Mouse (Mus musculus): Measurements from ENCODE around the gene Akap13. TPM values are rescaled to one million over a fixed set of nuclear protein-coding genes. Genes with fewer than 3 reads are reported as not detected.

Gene Akap13
- polyA plus RNA-seq, 1 experiment from 2014 or later = 52.9 TPM

- TF ChIP-seq EP300 (IDR thresholded peaks at IDR 0.05) = no peak
- TF ChIP-seq CTCF (IDR thresholded peaks at IDR 0.05) = no peak
- H3K9ac ChIP-seq (replicated peaks; ENCODE audit: low read depth) = no peak overlapping the region
- no peaks in the 10 kb centered on the region; the same call in 1 of the 2 replicates for H3K36me3 ChIP-seq (ENCODE audit: insufficient read depth, low read length)
- WGBS = 85% methylated on average over 2 of the region's 2 CpGs
- ATAC-seq (no peak), DNase-seq (ENCODE audit: low spot score) (no peak)
- peaks cover 9% of the 10 kb centered on the region; the same call in 1 of the 2 replicates for H3K4me1 ChIP-seq (ENCODE audit: insufficient read depth, low read depth, low read length)
- H3K4me2 ChIP-seq (replicated peaks; ENCODE audit: low read depth, low read length) = no peak overlapping the region
- H3K9me3 ChIP-seq (ENCODE audit: low read length) = no peaks in the 10 kb centered on the region
- no peak overlapping the region for H3K27ac ChIP-seq (ENCODE audit: low read length)
- H3K4me3 ChIP-seq (ENCODE audit: low read depth, low read length) = no peak overlapping the region
- H3K27me3 ChIP-seq (replicated peaks; ENCODE audit: insufficient read depth, low read length) = no peaks in the 10 kb centered on the region
These were observed 142.5 kb downstream of the Akap13 start for GRCm38 (mm10) chr7:75597840-75598239.

GRCm38 (mm10) chr7:75600360-75601075, 145.2 kb downstream of the Akap13 start:
- no peak for ATAC-seq
- Histone ChIP-seq H3K4me2 (replicated peaks; ENCODE audit: low read depth, low read length) (no peak overlapping the region), H3K36me3 (ENCODE audit: insufficient read depth, low read length) (no peaks in the 10 kb centered on the region; the same call in 1 of the 2 replicates), H3K4me3 (ENCODE audit: low read depth, low read length) (no peak overlapping the region), H3K4me1 (ENCODE audit: insufficient read depth, low read depth, low read length) (peaks cover 4% of the 10 kb centered on the region; the same call in 1 of the 2 replicates), H3K9ac (replicated peaks; ENCODE audit: low read depth) (no peak overlapping the region), H3K27me3 (replicated peaks; ENCODE audit: insufficient read depth, low read length) (no peaks in the 10 kb centered on the region), H3K9me3 (ENCODE audit: low read length) (no peaks in the 10 kb centered on the region), H3K27ac (ENCODE audit: low read length) (no peak overlapping the region)
- WGBS = 79% methylated on average over 6 of the region's 6 CpGs
- no peak for DNase-seq (ENCODE audit: low spot score)
- TF ChIP-seq CTCF (IDR thresholded peaks at IDR 0.05) = no peak
- TF ChIP-seq EP300 (IDR thresholded peaks at IDR 0.05) = no peak

- no peak for DNase-seq (ENCODE audit: low spot score)
These were observed 151.9 kb downstream of the Akap13 start for GRCm38 (mm10) chr7:75607248-75607647.

GRCm38 (mm10) chr7:75608716-75609115, 153.4 kb downstream of the Akap13 start:
- H3K4me3 ChIP-seq (ENCODE audit: low read depth, low read length) = no peak overlapping the region
- H3K9ac ChIP-seq (replicated peaks; ENCODE audit: low read depth) = no peak overlapping the region
- TF ChIP-seq CTCF (IDR thresholded peaks at IDR 0.05) = no peak
- no peak for TF ChIP-seq EP300 (IDR thresholded peaks at IDR 0.05)
- no peak overlapping the region for H3K27ac ChIP-seq (ENCODE audit: low read length)
- H3K36me3 ChIP-seq (ENCODE audit: insufficient read depth, low read length) = no peaks in the 10 kb centered on the region; the same call in 1 of the 2 replicates
- no peaks in the 10 kb centered on the region for H3K9me3 ChIP-seq (ENCODE audit: low read length)
- 65% methylated on average over 5 of the region's 5 CpGs for WGBS
- no peaks in the 10 kb centered on the region for H3K27me3 ChIP-seq (replicated peaks; ENCODE audit: insufficient read depth, low read length)
- no peak overlapping the region for H3K4me2 ChIP-seq (replicated peaks; ENCODE audit: low read depth, low read length)
- DNase-seq (ENCODE audit: low spot score) (no peak), ATAC-seq (no peak)
- H3K4me1 ChIP-seq (ENCODE audit: insufficient read depth, low read depth, low read length) = no peaks in the 10 kb centered on the region

More at GRCm38 (mm10) chr7:75607248-75607647, 151.9 kb downstream of the Akap13 start:
- ATAC-seq = no peak
- H3K4me3 ChIP-seq (ENCODE audit: low read depth, low read length) = no peak overlapping the region
- no peaks in the 10 kb centered on the region; the same call in 1 of the 2 replicates for H3K36me3 ChIP-seq (ENCODE audit: insufficient read depth, low read length)
- H3K27me3 ChIP-seq (replicated peaks; ENCODE audit: insufficient read depth, low read length) = no peaks in the 10 kb centered on the region
- TF ChIP-seq CTCF (IDR thresholded peaks at IDR 0.05) = no peak
- no peak for TF ChIP-seq EP300 (IDR thresholded peaks at IDR 0.05)
- H3K9ac ChIP-seq (replicated peaks; ENCODE audit: low read depth) = no peak overlapping the region
- no peaks in the 10 kb centered on the region for H3K4me1 ChIP-seq (ENCODE audit: insufficient read depth, low read depth, low read length)
- H3K27ac ChIP-seq (ENCODE audit: low read length) = no peak overlapping the region
- WGBS = 66% methylated on average over 3 of the region's 3 CpGs
- no peaks in the 10 kb centered on the region for H3K9me3 ChIP-seq (ENCODE audit: low read length)
- H3K4me2 ChIP-seq (replicated peaks; ENCODE audit: low read depth, low read length) = no peak overlapping the region

GRCm38 (mm10) chr7:75609456-75610262, 154.3 kb downstream of the Akap13 start:
- Histone ChIP-seq H3K4me3 (ENCODE audit: low read depth, low read length) (no peak overlapping the region), H3K4me2 (replicated peaks; ENCODE audit: low read depth, low read length) (0 out of 2 replicates have a peak overlapping the region, but pooled peaks have one; percentile 6), H3K9ac (replicated peaks; ENCODE audit: low read depth) (no peak overlapping the region), H3K27me3 (replicated peaks; ENCODE audit: insufficient read depth, low read length) (no peaks in the 10 kb centered on the region), H3K4me1 (ENCODE audit: insufficient read depth, low read depth, low read length) (peaks cover 4% of the 10 kb centered on the region; the same call in 1 of the 2 replicates), H3K36me3 (ENCODE audit: insufficient read depth, low read length) (no peaks in the 10 kb centered on the region; the same call in 1 of the 2 replicates), H3K27ac (ENCODE audit: low read length) (peak overlapping the region; percentile 76; the same call in 1 of the 2 replicates), H3K9me3 (ENCODE audit: low read length) (no peaks in the 10 kb centered on the region)
- peak; percentile 45 for DNase-seq (ENCODE audit: low spot score)
- 0 out of 2 replicates have a peak, but pooled peaks have one; percentile 27 for ATAC-seq
- 81% methylated on average over 14 of the region's 14 CpGs for WGBS
- TF ChIP-seq CTCF (IDR thresholded peaks at IDR 0.05) (peak; percentile 64), EP300 (IDR thresholded peaks at IDR 0.05) (no peak)

- H3K4me3 ChIP-seq (ENCODE audit: low read depth, low read length) = no peak overlapping the region
- H3K9me3 ChIP-seq (ENCODE audit: low read length) = no peaks in the 10 kb centered on the region
- no peak overlapping the region for H3K9ac ChIP-seq (replicated peaks; ENCODE audit: low read depth)
- peaks cover 4% of the 10 kb centered on the region; the same call in 1 of the 2 replicates for H3K4me1 ChIP-seq (ENCODE audit: insufficient read depth, low read depth, low read length)
- 0 out of 2 replicates have a peak overlapping the region, but pooled peaks have one; percentile 6 for H3K4me2 ChIP-seq (replicated peaks; ENCODE audit: low read depth, low read length)
- DNase-seq (ENCODE audit: low spot score) (peak; percentile 24), ATAC-seq (peak; percentile 17; the same call in 1 of the 2 replicates)
- H3K36me3 ChIP-seq (ENCODE audit: insufficient read depth, low read length) = no peaks in the 10 kb centered on the region; the same call in 1 of the 2 replicates
- no peaks in the 10 kb centered on the region for H3K27me3 ChIP-seq (replicated peaks; ENCODE audit: insufficient read depth, low read length)
- H3K27ac ChIP-seq (ENCODE audit: low read length) = peak overlapping the region; percentile 76; the same call in 1 of the 2 replicates
- WGBS = 57% methylated on average over 9 of the region's 9 CpGs
- TF ChIP-seq EP300 (IDR thresholded peaks at IDR 0.05) = no peak
- TF ChIP-seq CTCF (IDR thresholded peaks at IDR 0.05) = peak; percentile 38; the same call in 1 of the 2 replicates
These were observed 155.1 kb downstream of the Akap13 start for GRCm38 (mm10) chr7:75610391-75610790.

Data from lung, postnatal 0 days (tissue).